ENCODE assay signal across 20 mouse cellular contexts in the genomic region with DNA sequence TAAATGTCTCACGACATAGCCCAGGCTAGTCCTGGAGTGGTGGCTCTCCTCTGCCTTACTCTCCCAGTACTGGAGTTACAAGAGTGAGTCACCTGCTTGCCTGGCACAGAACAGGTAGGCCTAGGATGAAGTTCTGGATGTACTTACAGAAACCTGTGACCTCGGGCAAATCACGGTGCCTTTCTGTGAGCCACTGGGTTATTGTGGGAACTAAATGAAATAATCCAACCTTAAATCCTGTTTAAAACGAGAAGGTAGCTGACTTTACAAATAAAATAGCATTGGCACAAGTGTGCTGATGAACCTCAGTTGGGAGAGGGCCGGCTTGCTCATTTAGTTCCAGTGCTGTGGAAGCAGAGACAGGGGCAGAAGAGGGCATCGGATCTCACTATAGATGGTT. TPM values are rescaled to one million over a fixed set of nuclear protein-coding genes. Genes with fewer than 3 reads are reported as not detected.
DNase-seq lines count a peak whose midpoint lies in the region; ATAC-seq and TF ChIP-seq lines count a peak whose summit lies in the region.
"Had no signal": no experiment of that assay in that cellular context is flagged by ENCODE, and none has a peak within 500 bp of the region (broad histone marks: within the 10 kb centered on the region; RNA-seq: fewer than 3 reads in every experiment).

No protein-coding gene starts in this region.

- H3K27me3 ChIP-seq in intestine, embryonic 14.5 days (replicated peaks; ENCODE audit: control insufficient read depth, insufficient read depth, low read length) = no peaks in the 10 kb centered on the region
- H3K27me3 ChIP-seq in intestine, embryonic 15.5 days (replicated peaks) = no peaks in the 10 kb centered on the region
- H3K27me3 ChIP-seq in lung, embryonic 15.5 days = no peaks in the 10 kb centered on the region
- no peaks in the 10 kb centered on the region for H3K27me3 ChIP-seq in small intestine, adult 2 months (ENCODE audit: control insufficient read depth, insufficient read depth, low read length)
- H3K27me3 ChIP-seq: limb, embryonic 12.5 days had no signal

- TF ChIP-seq CTCF in gastrocnemius, adult 2 months (IDR thresholded peaks at IDR 0.05) = no peak
- no peak for TF ChIP-seq CTCF in small intestine, adult 2 months (IDR thresholded peaks at IDR 0.05; ENCODE audit: extremely low read depth, insufficient read length, insufficient replicate concordance, low read depth, low read length)

- peak overlapping the region; percentile 91; the same call in 1 of the 2 replicates for H3K4me3 ChIP-seq in gastrocnemius, adult 2 months
- H3K4me3 ChIP-seq in intestine, embryonic 14.5 days (ENCODE audit: low read depth, low read length) = no peak overlapping the region
- no peak overlapping the region for H3K4me3 ChIP-seq in intestine, embryonic 15.5 days (replicated peaks)
- H3K4me3 ChIP-seq in lung, embryonic 15.5 days = no peak overlapping the region
- H3K4me3 ChIP-seq in small intestine, adult 2 months (ENCODE audit: low read depth, low read length) = no peak overlapping the region
- H3K4me3 ChIP-seq: forebrain, embryonic 10.5 days; limb, embryonic 12.5 days; midbrain, embryonic 12.5 days had no signal

- H3K9ac ChIP-seq in intestine, embryonic 14.5 days (ENCODE audit: low read length) = no peak overlapping the region
- H3K9ac ChIP-seq in intestine, embryonic 15.5 days = no peak overlapping the region
- H3K9ac ChIP-seq in lung, embryonic 15.5 days = no peak overlapping the region
- H3K9ac ChIP-seq: hindbrain, embryonic 14.5 days; limb, embryonic 12.5 days; liver, embryonic 14.5 days had no signal

- no peaks in the 10 kb centered on the region for H3K9me3 ChIP-seq in intestine, embryonic 14.5 days (ENCODE audit: control insufficient read depth, low read length)
- H3K9me3 ChIP-seq in intestine, embryonic 15.5 days = no peaks in the 10 kb centered on the region
- H3K9me3 ChIP-seq in lung, embryonic 15.5 days = no peaks in the 10 kb centered on the region
- H3K9me3 ChIP-seq: forebrain, embryonic 10.5 days; limb, embryonic 12.5 days; midbrain, embryonic 12.5 days had no signal

- no peak for DNase-seq in gastrocnemius, adult 2 months
- DNase-seq in gastrocnemius, postnatal 36 days = no peak
- no peak for DNase-seq in intestine, embryonic 14.5 days (ENCODE audit: low spot score)
- no peak for DNase-seq in lung, adult 18-20 months
- DNase-seq in thymus, postnatal 25 days = no peak
- DNase-seq: cerebellum, postnatal 36 days; layer of hippocampus, adult 9-11 months had no signal

- ATAC-seq in intestine, embryonic 14.5 days (replicated peaks; ENCODE audit: low FRiP score, low TSS enrichment, low read depth) = no peak
- ATAC-seq in intestine, embryonic 15.5 days = no peak
- no peak for ATAC-seq in lung, embryonic 15.5 days (ENCODE audit: borderline replicate concordance, extremely low read depth, low FRiP score, low TSS enrichment)

- H3K4me2 ChIP-seq in intestine, embryonic 14.5 days (ENCODE audit: low read length) = no peak overlapping the region
- no peak overlapping the region for H3K4me2 ChIP-seq in intestine, embryonic 15.5 days (replicated peaks)
- H3K4me2 ChIP-seq in lung, embryonic 15.5 days = no peak overlapping the region
- H3K4me2 ChIP-seq: hindbrain, embryonic 14.5 days; limb, embryonic 12.5 days; midbrain, embryonic 12.5 days had no signal

- TF ChIP-seq POLR2A in small intestine, adult 2 months (IDR thresholded peaks at IDR 0.05; ENCODE audit: low read depth, low read length) = no peak

- H3K27ac ChIP-seq in gastrocnemius, adult 2 months = peak overlapping the region; percentile 99
- H3K27ac ChIP-seq in intestine, embryonic 14.5 days (ENCODE audit: low read depth) = peak overlapping the region; percentile 97; the same call in 1 of the 2 replicates
- no peak overlapping the region for H3K27ac ChIP-seq in intestine, embryonic 15.5 days
- H3K27ac ChIP-seq in lung, embryonic 15.5 days = peak overlapping the region; percentile 91
- H3K27ac ChIP-seq in small intestine, adult 2 months (ENCODE audit: insufficient read depth, low read depth, low read length) = peak overlapping the region; percentile 95
- H3K27ac ChIP-seq: liver, embryonic 14.5 days had no signal

- peaks cover 5% of the 10 kb centered on the region; the same call in 1 of the 2 replicates for H3K36me3 ChIP-seq in intestine, embryonic 14.5 days (ENCODE audit: control insufficient read depth, insufficient read depth, low read length)
- no peaks in the 10 kb centered on the region for H3K36me3 ChIP-seq in intestine, embryonic 15.5 days
- no peaks in the 10 kb centered on the region for H3K36me3 ChIP-seq in lung, embryonic 15.5 days
- H3K36me3 ChIP-seq in small intestine, adult 2 months (ENCODE audit: control insufficient read depth, insufficient read depth, low read length) = peaks cover 6% of the 10 kb centered on the region

- intact Hi-C loops in gastrocnemius, adult 2 months (cut with DNase I) = no loop called here
- intact Hi-C loops in gastrocnemius, postnatal 36 days (cut with DNase I) = no loop called here

- H3K4me1 ChIP-seq in intestine, embryonic 14.5 days (replicated peaks; ENCODE audit: control insufficient read depth, insufficient read depth, low read length) = peaks cover 29% of the 10 kb centered on the region
- peaks cover 27% of the 10 kb centered on the region for H3K4me1 ChIP-seq in intestine, embryonic 15.5 days (replicated peaks)
- H3K4me1 ChIP-seq in lung, embryonic 15.5 days = peaks cover 39% of the 10 kb centered on the region
- H3K4me1 ChIP-seq in small intestine, adult 2 months (ENCODE audit: control insufficient read depth, insufficient read depth, insufficient read length, low read length) = peaks cover 10% of the 10 kb centered on the region

- 82% methylated on average over 6 of the region's 6 CpGs for WGBS in intestine, embryonic 14.5 days
- 78% methylated on average over 6 of the region's 6 CpGs for WGBS in intestine, embryonic 15.5 days
- 75% methylated on average over 6 of the region's 6 CpGs for WGBS in lung, embryonic 15.5 days
- 42% methylated on average over 6 of the region's 6 CpGs for WGBS in small intestine, adult 2 months

RNA-seq across cellular contexts. Expression of a gene that starts 3.5 kb away (rescaled TPM):
- total RNA-seq in gastrocnemius, adult 2 months (2021) = 100 to 1,000 TPM; 541 to 557 TPM
- total RNA-seq in gastrocnemius, postnatal 36 days (2021) = 100 to 1,000 TPM; 572 to 620 TPM
- 149 and 154 TPM in 2 replicates for polyA plus RNA-seq in intestine, embryonic 14.5 days (2014; fragmentation: Nextera tagmentation; extraction: Ambion mirVana)
- 136 and 146 TPM in 2 replicates for polyA plus RNA-seq in intestine, embryonic 15.5 days (2015; fragmentation: Nextera tagmentation; extraction: Ambion mirVana)
- 129 and 141 TPM in 2 replicates for polyA plus RNA-seq in lung, embryonic 15.5 days (2015; fragmentation: Nextera tagmentation; extraction: Ambion mirVana)
- polyA plus RNA-seq in small intestine, adult 2 months (2012; rRNA removed) = 167 and 384 TPM in 2 replicates

RNA-seq across cellular contexts. Expression of a gene that starts 22.5 kb away (rescaled TPM):
- total RNA-seq in gastrocnemius, adult 2 months (2021) = 1 to 10 TPM in 1 of 2 experiments, not detected in 1; 1.1 TPM
- total RNA-seq in gastrocnemius, postnatal 36 days (2021) = 1 to 10 TPM; 1.4 to 2.4 TPM
- polyA plus RNA-seq in intestine, embryonic 14.5 days (2014; fragmentation: Nextera tagmentation; extraction: Ambion mirVana) = 0.37 and 1.6 TPM in 2 replicates
- polyA plus RNA-seq in intestine, embryonic 15.5 days (2015; fragmentation: Nextera tagmentation; extraction: Ambion mirVana) = 0.67 and 1.5 TPM in 2 replicates
- polyA plus RNA-seq in lung, embryonic 15.5 days (2015; fragmentation: Nextera tagmentation; extraction: Ambion mirVana) = 1.1 and 1.3 TPM in 2 replicates
- not detected in 2 replicates for polyA plus RNA-seq in small intestine, adult 2 months (2012; rRNA removed)
- total RNA-seq: adrenal gland, adult 2 months; left cerebral cortex, adult 8-10 months; neutrophil, adult 5-6 weeks had no signal
- polyA plus RNA-seq: adrenal gland, adult 2 months; kidney, postnatal 0 days; liver, embryonic 14.5 days; macrophage had no signal

RNA-seq across cellular contexts. Expression of a gene that starts 29.3 kb away (rescaled TPM):
- total RNA-seq in gastrocnemius, adult 2 months (2021) = 100 to 1,000 TPM; 590 to 675 TPM
- 100 to 1,000 TPM; 612 to 621 TPM for total RNA-seq in gastrocnemius, postnatal 36 days (2021)
- polyA plus RNA-seq in intestine, embryonic 14.5 days (2014; fragmentation: Nextera tagmentation; extraction: Ambion mirVana) = 0.11 and 0.28 TPM in 2 replicates
- polyA plus RNA-seq in intestine, embryonic 15.5 days (2015; fragmentation: Nextera tagmentation; extraction: Ambion mirVana) = 0.29 and 0.37 TPM in 2 replicates
- 0.55 and 0.57 TPM in 2 replicates for polyA plus RNA-seq in lung, embryonic 15.5 days (2015; fragmentation: Nextera tagmentation; extraction: Ambion mirVana)
- 0.06 TPM in 1 of 2 replicates, not detected in the other for polyA plus RNA-seq in small intestine, adult 2 months (2012; rRNA removed)
- total RNA-seq: neutrophil, adult 5-6 weeks had no signal
- polyA plus RNA-seq: macrophage had no signal

RNA-seq across cellular contexts. Expression of a gene that starts 39.7 kb away (rescaled TPM):
- total RNA-seq in gastrocnemius, adult 2 months (2021) = 10 to 100 TPM; 44.5 to 48.3 TPM
- 10 to 100 TPM; 36.7 to 41.4 TPM for total RNA-seq in gastrocnemius, postnatal 36 days (2021)
- 13.6 and 17.4 TPM in 2 replicates for polyA plus RNA-seq in intestine, embryonic 14.5 days (2014; fragmentation: Nextera tagmentation; extraction: Ambion mirVana)
- 26.5 and 31.3 TPM in 2 replicates for polyA plus RNA-seq in intestine, embryonic 15.5 days (2015; fragmentation: Nextera tagmentation; extraction: Ambion mirVana)
- 38.3 and 39.8 TPM in 2 replicates for polyA plus RNA-seq in lung, embryonic 15.5 days (2015; fragmentation: Nextera tagmentation; extraction: Ambion mirVana)
- polyA plus RNA-seq in small intestine, adult 2 months (2012; rRNA removed) = 3.4 and 7.9 TPM in 2 replicates

RNA-seq across cellular contexts. Expression of a gene that starts 42.2 kb away (rescaled TPM):
- total RNA-seq in gastrocnemius, adult 2 months (2021) = under 1 TPM; 0.41 to 0.92 TPM
- total RNA-seq in gastrocnemius, postnatal 36 days (2021) = under 1 TPM; 0.59 to 0.92 TPM
- polyA plus RNA-seq in intestine, embryonic 14.5 days (2014; fragmentation: Nextera tagmentation; extraction: Ambion mirVana) = 2.3 and 2.8 TPM in 2 replicates
- polyA plus RNA-seq in intestine, embryonic 15.5 days (2015; fragmentation: Nextera tagmentation; extraction: Ambion mirVana) = 1.9 and 2.3 TPM in 2 replicates
- polyA plus RNA-seq in lung, embryonic 15.5 days (2015; fragmentation: Nextera tagmentation; extraction: Ambion mirVana) = 1.8 and 2.2 TPM in 2 replicates
- 0.44 and 0.63 TPM in 2 replicates for polyA plus RNA-seq in small intestine, adult 2 months (2012; rRNA removed)
- total RNA-seq: neutrophil, adult 5-6 weeks had no signal
